Mouse (Mus musculus) c-Kit-positive CD71-positive TER-119-negative erythroid progenitor cells, embryonic 14.5 days (primary cell): ENCODE data around the gene Zfp609.
"Not testable (repeated sequence)": the region's sequence is repeated elsewhere in the genome, so short reads cannot be mapped to it uniquely, and the experiment has no call there.

Source experiments
- DNase-seq: peaks from one replicate; pipeline ENCODE4 v3.0.0-alpha.2; 2013; ENCODE audit warnings: low read depth

Gene Zfp609

DNA sequence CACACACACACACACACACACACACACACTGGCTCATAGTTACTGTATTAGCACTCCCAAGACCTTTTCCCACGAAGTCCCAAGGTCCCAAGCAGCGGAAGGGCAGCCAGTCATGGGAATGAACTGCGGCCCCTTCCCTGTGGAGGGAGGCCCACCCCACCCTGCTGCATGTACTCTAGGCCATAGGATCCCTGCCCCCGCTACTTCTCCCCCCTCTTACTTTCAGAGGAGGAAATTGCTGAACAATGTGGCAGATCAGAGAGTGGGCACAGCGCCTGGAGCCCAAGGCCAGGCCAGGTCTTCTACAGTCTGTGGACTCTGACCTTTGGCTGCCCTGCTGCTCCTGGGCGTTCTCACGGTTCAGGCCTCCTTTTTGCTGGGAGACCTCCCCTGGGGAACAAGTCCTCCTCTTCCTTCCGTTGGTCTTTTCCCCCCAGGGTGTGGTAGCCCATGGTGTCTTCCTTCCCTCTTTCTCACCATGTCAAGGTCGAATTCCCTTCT, 155.9 kb downstream of the Zfp609 start:
- no peak for DNase-seq

DNA sequence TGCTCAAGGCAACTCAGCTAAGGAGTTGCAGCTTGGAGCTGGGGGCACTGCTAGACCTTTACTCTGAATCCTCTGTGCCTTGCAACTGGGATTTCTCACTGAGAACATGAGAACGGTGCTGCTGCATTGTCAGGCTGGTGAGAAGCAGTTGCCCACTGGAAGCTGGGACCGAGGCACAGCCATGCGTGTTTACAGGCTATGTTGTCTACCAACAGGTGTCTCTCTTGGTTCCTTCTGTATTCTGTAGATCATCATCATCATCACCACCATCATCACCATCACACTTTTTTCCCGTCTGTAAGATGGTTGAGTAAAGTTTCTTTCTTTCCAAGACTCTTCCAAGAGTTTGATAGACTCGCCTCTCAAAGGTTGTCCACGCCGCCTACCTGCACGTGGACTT, 159.7 kb downstream of the Zfp609 start, which contains the start of gene Oaz2:
Oaz2 (plus strand) TSS at position 301 of the 400 bp plus-strand sequence.
- DNase-seq: no peak

DNA sequence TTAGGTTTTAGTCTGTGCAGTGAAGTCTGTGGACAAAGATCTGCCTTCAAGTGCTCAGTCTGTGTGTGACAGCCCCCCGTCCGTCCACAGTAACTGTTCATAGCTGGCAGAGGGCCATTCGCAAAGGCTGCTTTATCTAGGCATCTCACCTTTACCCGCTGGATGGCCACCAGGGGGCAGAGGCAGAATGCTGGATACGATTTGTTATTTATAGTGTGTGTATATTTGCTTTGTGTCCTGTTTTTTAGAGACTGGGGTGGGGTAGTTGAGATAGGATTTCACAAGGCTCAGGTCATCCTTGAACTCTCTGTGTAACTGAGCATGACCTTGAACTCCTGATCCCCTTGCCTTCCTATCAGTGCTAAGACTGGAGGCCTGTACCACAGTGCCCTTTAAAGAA, 161.3 kb downstream of the Zfp609 start:
- peak; percentile 61 for DNase-seq

DNA sequence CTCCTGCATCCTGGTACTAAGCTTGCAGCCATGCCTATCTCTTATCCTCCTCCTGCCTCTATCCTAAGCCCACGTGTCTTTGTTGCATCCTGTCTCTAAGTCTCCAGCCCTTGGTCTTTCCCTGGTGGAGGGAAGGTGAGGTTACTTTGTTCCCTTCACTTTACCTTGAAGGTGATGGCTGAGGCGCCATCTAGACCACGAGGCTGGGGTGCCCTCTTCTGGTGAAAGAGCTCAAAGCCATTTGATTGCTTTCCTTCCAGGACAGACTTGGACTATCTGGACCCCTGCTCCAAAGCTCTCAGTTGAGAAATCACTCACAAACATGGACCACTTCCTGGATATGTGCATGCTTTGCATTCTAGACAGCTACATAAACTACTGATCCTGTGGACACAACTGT, 163.2 kb downstream of the Zfp609 start:
- DNase-seq: no peak

DNA sequence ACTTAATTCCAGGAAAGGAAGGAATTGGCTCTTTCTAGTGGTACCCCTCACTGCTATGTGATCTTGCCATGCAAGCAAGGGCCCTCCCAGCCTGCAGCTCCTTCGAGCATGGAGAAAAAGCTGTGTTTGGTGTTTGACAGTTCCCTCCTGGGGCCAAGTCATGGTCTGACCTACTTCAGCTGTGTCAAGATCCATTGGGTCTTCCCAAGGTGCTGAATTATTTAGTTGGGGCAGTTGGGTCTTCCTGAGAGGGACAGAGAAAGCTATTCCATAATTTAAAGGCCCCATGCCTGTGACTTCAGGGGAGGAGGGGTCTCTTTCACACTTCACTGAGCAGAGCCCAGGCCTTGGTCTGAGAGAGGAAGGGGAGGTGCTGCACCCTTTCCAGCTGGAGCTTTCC, 165.9 kb downstream of the Zfp609 start:
- no peak for DNase-seq

DNA sequence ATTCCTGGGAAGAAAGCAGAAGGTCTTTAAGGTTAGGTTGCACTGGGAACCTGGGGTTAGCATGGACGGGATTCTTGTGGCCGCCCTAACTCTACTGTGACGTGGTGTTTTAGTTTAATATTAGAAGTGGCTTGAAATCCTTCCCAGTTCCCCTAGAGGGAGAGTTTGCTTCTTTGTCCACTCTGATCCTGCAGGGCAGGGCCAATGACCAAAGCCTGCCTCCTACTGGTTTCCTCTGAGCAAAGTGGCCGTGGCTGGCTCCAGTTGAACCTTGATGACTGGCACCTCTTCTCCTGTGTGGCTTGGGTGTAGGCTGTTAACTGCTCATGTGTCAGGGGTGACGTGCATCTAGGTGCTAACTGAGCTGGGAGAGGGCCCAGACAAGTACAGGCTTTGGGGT, 166.3 kb downstream of the Zfp609 start:
- DNase-seq: no peak

DNA sequence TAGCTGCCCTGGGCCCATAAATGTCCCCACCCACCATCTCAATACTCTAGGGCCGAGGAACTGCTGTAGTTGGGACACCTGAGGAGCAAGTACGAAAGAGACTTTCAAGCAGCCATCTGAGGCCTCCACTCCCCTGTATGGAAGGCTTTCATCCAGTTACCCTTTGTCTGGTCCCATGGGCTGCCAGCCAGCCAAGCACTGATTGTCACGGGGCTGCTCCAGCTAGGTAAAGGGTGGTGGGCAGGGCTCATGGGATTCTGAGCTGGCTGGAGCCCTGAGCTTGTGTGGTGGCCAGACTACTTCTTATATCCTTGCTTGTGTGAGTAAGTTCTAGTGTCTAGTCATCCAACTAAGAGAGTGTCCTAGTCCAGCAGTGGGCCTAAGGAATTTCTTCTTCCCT, 170.1 kb downstream of the Zfp609 start:
- no peak for DNase-seq

DNA sequence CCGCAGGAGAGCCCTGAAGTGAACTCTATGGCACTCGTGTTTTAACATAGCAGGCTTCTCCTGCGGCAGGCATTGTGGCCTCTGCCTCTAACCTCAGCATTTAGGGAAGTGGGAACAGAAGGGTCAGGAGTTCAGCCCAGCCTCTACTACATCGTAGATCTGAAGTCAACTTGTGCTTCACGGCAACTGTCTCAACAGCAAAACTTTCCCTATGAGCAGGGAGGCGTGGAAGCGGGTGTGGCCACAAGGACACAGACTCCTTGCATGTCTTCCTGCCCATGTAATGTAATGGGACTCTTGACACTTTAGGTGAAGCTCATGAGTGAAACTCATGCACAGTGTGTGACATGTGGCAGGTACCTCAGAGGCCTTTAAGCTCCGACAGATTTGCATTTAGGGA, 171.8 kb downstream of the Zfp609 start:
- no peak for DNase-seq

DNA sequence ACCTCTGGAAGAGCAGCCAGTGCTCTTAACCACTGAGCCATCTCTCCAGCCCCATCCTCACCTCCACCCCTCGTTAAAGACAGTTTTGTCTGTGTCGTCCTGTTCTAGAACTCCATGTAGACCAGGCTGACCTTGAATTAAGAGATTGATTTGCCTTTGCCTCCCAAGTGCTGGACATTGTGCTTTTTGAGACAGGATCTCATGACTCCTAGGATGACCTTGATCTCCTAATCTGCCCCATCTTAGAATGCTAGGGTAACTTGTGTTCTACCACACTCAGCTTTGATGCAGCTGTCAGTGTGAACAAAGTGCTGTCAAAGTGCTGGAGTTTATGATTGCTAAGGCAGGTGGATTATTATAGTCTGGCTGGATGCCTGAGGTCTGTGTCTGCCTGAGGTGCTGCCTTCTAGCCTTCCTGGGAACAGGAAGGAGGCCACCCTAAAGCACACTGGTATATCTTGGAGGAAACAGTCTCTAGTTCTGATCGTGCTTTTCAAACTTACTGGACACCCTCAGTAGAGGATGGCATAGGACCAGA, 172.6 kb downstream of the Zfp609 start:
- no peak for DNase-seq

DNA sequence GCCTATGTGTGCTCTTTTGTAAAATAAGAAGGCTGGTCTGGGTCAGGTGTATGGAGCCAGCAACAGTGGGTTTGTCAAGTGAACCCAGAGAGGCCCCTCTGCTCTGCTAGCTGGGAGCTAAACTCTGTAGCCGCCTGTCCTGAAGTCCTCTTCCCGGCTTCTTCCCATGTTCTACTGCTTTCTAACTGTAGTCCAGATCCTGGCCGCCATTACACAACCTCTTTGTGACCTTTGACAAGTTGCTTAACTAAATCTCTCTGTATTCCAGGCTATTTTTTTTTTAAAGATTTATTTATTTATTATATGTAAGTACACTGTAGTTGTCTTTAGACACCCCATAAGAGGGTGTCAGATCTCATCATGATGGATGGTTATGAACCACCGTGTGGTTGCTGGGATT, 173.6 kb downstream of the Zfp609 start:
- no peak for DNase-seq

DNA sequence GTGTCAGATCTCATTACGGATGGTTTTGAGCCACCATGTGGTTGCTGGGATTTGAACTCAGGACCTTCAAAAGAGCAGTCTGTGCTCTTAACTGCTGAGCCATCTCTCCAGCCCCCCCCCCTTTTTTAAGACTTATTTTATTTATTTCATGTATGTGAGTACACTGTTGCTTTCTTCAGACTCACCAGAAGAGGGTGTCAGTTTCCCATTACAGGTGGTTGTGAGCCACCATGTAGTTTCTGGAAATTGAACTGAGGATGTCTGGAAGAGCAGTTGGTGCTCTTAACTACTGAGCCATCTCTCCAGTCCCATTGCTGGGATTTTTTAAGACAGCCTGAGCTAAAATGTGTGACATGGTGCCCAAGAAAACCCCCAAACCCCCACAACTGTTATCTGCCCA, 175.4 kb downstream of the Zfp609 start:
- not testable (repeated sequence) for DNase-seq

DNA sequence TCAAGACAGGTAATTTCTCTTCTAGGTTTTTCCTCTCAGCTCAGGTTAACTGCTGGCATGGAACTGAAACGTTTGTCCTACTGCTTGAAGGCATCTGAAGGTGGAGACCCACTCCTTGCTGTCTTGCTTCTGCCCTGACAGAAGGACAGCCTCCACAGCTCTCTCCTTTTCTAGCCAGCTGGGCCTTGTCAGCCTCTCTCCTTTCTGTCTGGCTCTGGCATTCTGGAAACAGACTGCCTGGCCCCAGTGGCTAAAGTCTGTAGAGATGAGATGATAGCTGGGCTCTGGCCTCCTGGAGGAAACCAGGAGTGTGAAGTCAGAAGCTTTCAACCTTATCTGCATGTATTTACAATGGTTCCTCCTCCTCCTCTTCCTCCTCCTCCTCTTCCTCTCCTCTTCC, 177.4 kb downstream of the Zfp609 start:
- DNase-seq: no peak

DNA sequence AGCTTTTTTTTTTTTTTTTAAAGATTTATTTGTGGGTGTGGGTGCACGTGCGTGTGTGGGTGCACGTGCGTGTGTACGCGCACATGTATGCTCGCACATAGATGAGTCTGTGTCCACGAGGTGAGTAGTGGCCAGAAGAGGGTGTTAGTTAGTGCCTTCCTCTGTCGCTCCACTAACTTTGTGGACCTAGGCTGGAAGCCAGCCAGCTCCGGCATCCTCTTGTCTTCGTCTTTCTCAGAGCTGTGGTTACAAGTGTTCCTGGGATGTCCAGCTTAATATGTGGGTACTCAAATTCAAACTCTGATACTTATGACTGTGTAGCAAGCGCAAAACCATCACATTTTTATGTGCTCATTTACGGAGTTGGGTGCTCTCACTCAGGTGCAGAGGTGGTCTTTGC, 178.6 kb downstream of the Zfp609 start:
- no peak for DNase-seq

DNA sequence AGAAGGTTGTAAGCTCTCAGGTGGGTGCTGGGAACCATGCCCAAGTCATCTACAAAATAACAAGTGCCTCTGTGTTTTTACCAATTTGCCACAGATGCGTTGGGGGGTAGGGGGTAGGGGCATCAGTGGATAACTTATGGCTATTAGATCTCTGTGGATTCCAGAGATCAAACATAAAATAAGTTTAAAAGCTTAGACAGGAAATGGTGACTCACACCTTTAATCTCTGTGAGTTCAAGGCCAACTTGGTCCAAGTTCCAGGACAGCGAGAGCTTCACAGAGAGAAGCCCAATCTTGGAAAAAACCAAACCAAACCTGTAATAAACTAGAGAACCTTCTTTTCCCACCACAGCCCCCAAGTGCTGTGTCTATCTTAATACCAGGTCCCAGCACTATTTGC, 180.6 kb downstream of the Zfp609 start:
- DNase-seq: no peak

DNA sequence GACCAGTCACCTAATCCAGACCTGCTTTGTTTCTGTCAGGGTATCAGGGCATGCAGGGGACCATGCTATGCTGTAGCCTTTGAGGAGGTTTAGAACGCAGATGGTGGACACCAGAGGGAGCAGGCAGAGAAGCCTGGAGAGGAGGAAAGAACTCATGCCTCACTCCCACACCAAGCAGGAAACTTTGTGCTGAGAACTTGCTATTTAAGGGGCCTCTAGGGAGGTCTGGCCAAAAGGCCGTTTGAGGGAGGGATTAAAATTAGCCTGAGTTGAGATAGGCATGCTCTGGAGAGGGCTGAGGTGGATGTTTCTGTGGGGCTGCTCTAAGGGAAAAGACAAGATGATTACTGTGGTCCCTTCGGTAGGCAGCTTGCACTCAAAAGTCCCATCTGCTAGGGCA, 181.4 kb downstream of the Zfp609 start:
- no peak for DNase-seq

DNA sequence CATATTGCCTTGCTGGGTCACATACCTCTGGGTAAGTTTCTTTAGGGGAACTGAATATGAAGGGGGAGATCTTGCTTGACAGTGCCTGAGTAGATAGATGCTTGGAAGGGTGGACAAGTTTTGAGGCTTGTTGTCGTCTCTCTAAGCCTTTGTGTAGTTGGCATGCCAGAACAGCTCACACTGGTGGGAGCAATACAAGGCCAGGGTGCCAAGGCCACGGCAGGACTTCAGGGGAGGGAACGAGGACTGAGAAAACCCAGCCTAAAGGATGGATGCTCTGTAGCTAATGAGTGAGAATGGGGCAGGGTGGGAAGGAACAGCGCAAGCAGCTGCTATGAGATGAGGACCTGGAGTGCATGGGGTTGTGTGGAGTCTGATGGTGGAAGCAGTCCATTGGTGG, 182.4 kb downstream of the Zfp609 start:
- DNase-seq: no peak

DNA sequence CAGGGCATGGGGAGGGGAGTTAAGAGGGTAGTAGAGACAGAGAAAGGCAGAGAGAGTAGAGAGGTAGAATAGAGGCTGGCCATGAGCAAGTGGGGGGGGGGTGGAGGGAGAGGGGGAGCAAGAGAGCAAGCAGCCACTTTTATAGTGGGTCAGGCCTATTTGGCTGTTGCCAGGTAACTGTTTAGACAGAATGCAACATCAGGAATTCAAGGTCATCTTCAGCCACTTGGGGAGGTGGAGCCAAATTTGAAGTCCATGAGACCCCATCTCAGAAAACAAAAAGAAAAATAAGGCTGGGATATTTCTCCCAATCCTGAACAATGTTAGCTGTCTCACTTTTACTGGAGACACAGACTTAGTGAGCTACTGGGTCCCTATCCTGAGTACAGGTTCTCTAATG, 184.8 kb downstream of the Zfp609 start:
- DNase-seq: no peak
